In genomic region chr4:85162468-85163312, GRCm38 (mm10) we compare ENCODE assay signal across 8 mouse cellular contexts. TPM values are rescaled to one million over a fixed set of nuclear protein-coding genes. Genes with fewer than 3 reads are reported as not detected.
DNase-seq lines count a peak whose midpoint lies in the region; ATAC-seq and TF ChIP-seq lines count a peak whose summit lies in the region.

No protein-coding gene starts in this region.

- 25% methylated on average over 27 of the region's 27 CpGs for WGBS in kidney, postnatal 0 days
- WGBS in liver, adult 2 months = 29% methylated on average over 27 of the region's 27 CpGs

- H3K4me3 ChIP-seq in kidney, postnatal 0 days (replicated peaks; ENCODE audit: low read depth, low read length) = no peak overlapping the region
- H3K4me3 ChIP-seq in liver, adult 2 months (ENCODE audit: insufficient read depth, low read depth, low read length) = no peak overlapping the region

- no peak overlapping the region for H3K9ac ChIP-seq in kidney, postnatal 0 days (ENCODE audit: low read depth, low read length)
- no peak overlapping the region for H3K9ac ChIP-seq in liver, adult 2 months (ENCODE audit: low read depth, low read length)

- no peaks in the 10 kb centered on the region for H3K4me1 ChIP-seq in kidney, postnatal 0 days (replicated peaks; ENCODE audit: insufficient read depth, low read length)
- H3K4me1 ChIP-seq in liver, adult 2 months (ENCODE audit: control insufficient read depth, insufficient read depth, low read length) = no peaks in the 10 kb centered on the region

- H3K36me3 ChIP-seq in kidney, postnatal 0 days (ENCODE audit: insufficient read depth, low read length) = no peaks in the 10 kb centered on the region
- H3K36me3 ChIP-seq in liver, adult 2 months (ENCODE audit: control insufficient read depth, insufficient read depth, low read length) = no peaks in the 10 kb centered on the region

- no peaks in the 10 kb centered on the region for H3K79me2 ChIP-seq in liver, adult 2 months (ENCODE audit: control insufficient read depth, insufficient read depth, low read length)

- ATAC-seq in kidney, postnatal 0 days (replicated peaks; ENCODE audit: low FRiP score, low read depth) = peak; percentile 76

- intact Hi-C loops in gastrocnemius, postnatal 14 days (cut with DNase I; ENCODE audit: low total_unique reads) = loop anchor here (5.0 kb wide), 1 partner anchor 225 kb away; no protein-coding TSS in a partner anchor

- no peak for TF ChIP-seq POLR2A in liver, adult 2 months (IDR thresholded peaks at IDR 0.05; ENCODE audit: extremely low read depth, insufficient read depth, low read length)

- peak; percentile 25 for DNase-seq in gastrocnemius, postnatal 14 days
- no peak for DNase-seq in gastrocnemius, adult 18-20 months (ENCODE audit: low spot score)
- DNase-seq in cerebellum, postnatal 14 days = peak; percentile 85 to 86
- DNase-seq in frontal cortex, postnatal 36 days (ENCODE audit: low spot score in 2 of 2) = peak; percentile 44 to 48
- peak; percentile 89 for DNase-seq in kidney, postnatal 0 days (ENCODE audit: low spot score)
- no peak for DNase-seq in liver, adult 2 months (ENCODE audit: extremely low read depth, low read depth, low spot score)
- peak; percentile 22 for DNase-seq in ovary, adult 18-20 months (ENCODE audit: low spot score)
- DNase-seq in natural killer cell, adult 2 months (ENCODE audit: low spot score in 2 of 2) = no peak

- no peaks in the 10 kb centered on the region for H3K9me3 ChIP-seq in kidney, postnatal 0 days (replicated peaks; ENCODE audit: low read length)

- H3K27me3 ChIP-seq in kidney, postnatal 0 days (ENCODE audit: insufficient read depth, low read length) = no peaks in the 10 kb centered on the region
- no peaks in the 10 kb centered on the region for H3K27me3 ChIP-seq in liver, adult 2 months (ENCODE audit: control insufficient read depth, insufficient read depth, low read length)

- no peak overlapping the region for H3K27ac ChIP-seq in kidney, postnatal 0 days
- H3K27ac ChIP-seq in liver, adult 2 months (replicated peaks; ENCODE audit: insufficient read depth, low read depth, low read length) = no peak overlapping the region

- no peak overlapping the region for H3K4me2 ChIP-seq in kidney, postnatal 0 days (ENCODE audit: low read length)

- peak; percentile 96 for TF ChIP-seq CTCF in kidney, postnatal 0 days (IDR thresholded peaks at IDR 0.05; ENCODE audit: low read depth)
- TF ChIP-seq CTCF in liver, adult 2 months (IDR thresholded peaks at IDR 0.05; ENCODE audit: low read depth, low read length) = peak; percentile 62

RNA-seq across cellular contexts. Expression of gene Sh3gl2, which starts 42.2 kb away (rescaled TPM):
- total RNA-seq in gastrocnemius, postnatal 14 days (2021) = 1 to 10 TPM in 1 of 2 experiments, under 1 TPM in 1; 0.92 to 1.6 TPM
- total RNA-seq in gastrocnemius, adult 18-20 months (2021) = under 1 TPM; 0.59 to 0.73 TPM
- polyA plus RNA-seq in kidney, postnatal 0 days (2015; fragmentation: Nextera tagmentation; extraction: Ambion mirVana) = 20.0 and 22.1 TPM in 2 replicates
- 0.09 TPM in 1 of 2 replicates, not detected in the other for total RNA-seq in liver, adult 2 months (2014; rRNA removed)
- polyA plus RNA-seq in liver, adult 2 months (2012; rRNA removed) = not detected in 2 replicates

Comparison
In these comparisons a context has a peak if more than half of its experiments do, and no peak if none do; other contexts are left out.
1. DNase-seq: peak in gastrocnemius, postnatal 14 days (single experiment), cerebellum, postnatal 14 days (2 of 2), frontal cortex, postnatal 36 days (2 of 2), kidney, postnatal 0 days (single experiment) and ovary, adult 18-20 months (single experiment); none in gastrocnemius, adult 18-20 months (single experiment), liver, adult 2 months (single experiment) and natural killer cell, adult 2 months (0 of 2).